Mouse (Mus musculus) heart, adult 2 months (tissue): ENCODE data around the gene Mxd4.

Experiments used
- CTCF ChIP-seq: fragments of 200-600 bp; IDR thresholded peaks from 2 replicates; pipeline ENCODE4 v1.8.1; 2022; ENCODE audit warnings: antibody characterized with exemption, mild to moderate bottlenecking, moderate library complexity
- POLR2A ChIP-seq: fragments of 200-500 bp; IDR thresholded peaks from 2 replicates; pipeline ENCODE4 v1.6.1; 2011; ENCODE audit warnings: mild to moderate bottlenecking, low read depth, low read length, control low read depth; ENCODE audit not compliant: insufficient read depth

GRCm38 (mm10) chr5:34202006-34202405 lies 14.5 kb upstream of the Mxd4 start:
- TF ChIP-seq CTCF (no peak), POLR2A (no peak)
